Mouse (Mus musculus): ENCODE measurements around the gene Acaa1b. TPM values are rescaled to one million over a fixed set of nuclear protein-coding genes. Genes with fewer than 3 reads are reported as not detected.

Gene Acaa1b
- polyA plus RNA-seq, 1 experiment = 1.0 TPM

DNA sequence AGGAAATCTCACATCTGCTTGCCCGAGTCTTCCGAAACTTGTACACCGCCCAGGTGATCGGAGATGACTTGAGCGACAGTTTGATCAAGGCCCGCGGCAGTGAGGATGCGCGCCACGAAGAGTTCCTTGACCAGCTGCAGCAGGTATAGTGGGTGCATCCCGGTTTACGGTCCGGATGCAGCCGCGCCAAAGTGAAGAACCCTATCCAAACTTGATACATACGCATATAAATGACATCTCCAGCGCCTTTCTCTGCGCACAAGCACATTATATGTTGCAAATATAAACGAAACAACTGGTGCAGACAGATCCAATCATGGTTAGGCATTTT lies 54.1 kb downstream of the Acaa1b start:
- Histone ChIP-seq H3K27ac (ENCODE audit: control insufficient read depth, insufficient read depth, low read depth, low read length) (no peak overlapping the region; the same call in 1 of the 2 replicates), H3K27me3 (ENCODE audit: control insufficient read depth, insufficient read depth, low read length) (no peaks in the 10 kb centered on the region), H3K36me3 (ENCODE audit: control insufficient read depth, insufficient read depth, low read length) (no peaks in the 10 kb centered on the region; the same call in none of the 2 replicates), H3K4me3 (ENCODE audit: control insufficient read depth, low read depth, low read length) (peak overlapping the region; percentile 95), H3K4me1 (ENCODE audit: control insufficient read depth, insufficient read depth, low read length) (peaks cover 21% of the 10 kb centered on the region)
- TF ChIP-seq POLR2A (IDR thresholded peaks at IDR 0.05; ENCODE audit: control insufficient read depth, low read depth, low read length) (no peak), CTCF (IDR thresholded peaks at IDR 0.05; ENCODE audit: control insufficient read depth, insufficient read depth, insufficient replicate concordance, low read depth, low read length) (no peak)

DNA sequence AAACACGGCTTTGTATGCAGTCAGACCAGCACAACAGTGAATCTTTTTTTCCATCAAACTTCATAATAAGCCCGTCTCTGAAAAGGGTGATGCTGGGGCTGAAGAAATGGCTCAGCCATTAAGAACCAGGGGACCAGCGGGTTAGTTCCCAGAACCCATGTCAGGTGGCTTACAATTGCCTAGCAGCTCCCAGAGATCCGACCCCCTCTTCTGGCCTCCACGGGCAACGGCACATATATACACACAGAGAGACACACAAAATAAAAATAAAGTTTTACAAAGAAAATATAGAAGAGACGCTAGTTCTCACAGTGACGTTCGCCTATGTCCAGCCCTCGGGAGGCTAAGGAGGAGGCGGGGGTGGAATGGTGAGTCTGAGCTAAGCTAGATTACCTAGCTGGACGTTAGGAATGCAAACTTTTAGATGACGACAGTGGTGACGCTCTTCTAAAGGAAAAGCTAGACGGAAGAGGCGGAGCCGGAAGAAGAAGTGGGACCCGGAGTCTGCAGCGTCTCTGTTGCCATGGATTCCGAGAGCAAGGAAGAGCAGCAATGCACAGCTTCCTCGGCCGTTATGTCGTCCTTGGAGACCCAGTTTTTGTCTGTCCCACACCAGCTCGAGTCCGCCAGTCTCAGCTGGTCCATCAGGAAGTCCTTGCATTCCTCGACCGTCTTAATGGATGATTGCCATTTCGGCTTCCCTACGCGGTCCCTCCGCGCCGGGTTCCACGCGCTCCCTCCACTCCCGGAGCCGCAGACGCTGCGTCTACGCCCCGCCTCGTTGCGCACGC lies 54.7 kb downstream of the Acaa1b start, which contains the start of gene Dlec1:
TSS of gene Dlec1 (plus strand) at position 487 of the 791 bp plus-strand sequence.
- Histone ChIP-seq H3K27me3 (ENCODE audit: control insufficient read depth, insufficient read depth, low read length) (no peaks in the 10 kb centered on the region), H3K27ac (ENCODE audit: control insufficient read depth, insufficient read depth, low read depth, low read length) (peak within 1 kb of the TSS; percentile 40), H3K4me1 (ENCODE audit: control insufficient read depth, insufficient read depth, low read length) (peaks cover 21% of the 10 kb centered on the region), H3K36me3 (ENCODE audit: control insufficient read depth, insufficient read depth, low read length) (no peaks in the 10 kb centered on the region; the same call in none of the 2 replicates), H3K4me3 (ENCODE audit: control insufficient read depth, low read depth, low read length) (peak within 1 kb of the TSS; percentile 95)
- TF ChIP-seq POLR2A (IDR thresholded peaks at IDR 0.05; ENCODE audit: control insufficient read depth, low read depth, low read length) (peak; percentile 74; the same call in 1 of the 2 replicates), CTCF (IDR thresholded peaks at IDR 0.05; ENCODE audit: control insufficient read depth, insufficient read depth, insufficient replicate concordance, low read depth, low read length) (no peak)

DNA sequence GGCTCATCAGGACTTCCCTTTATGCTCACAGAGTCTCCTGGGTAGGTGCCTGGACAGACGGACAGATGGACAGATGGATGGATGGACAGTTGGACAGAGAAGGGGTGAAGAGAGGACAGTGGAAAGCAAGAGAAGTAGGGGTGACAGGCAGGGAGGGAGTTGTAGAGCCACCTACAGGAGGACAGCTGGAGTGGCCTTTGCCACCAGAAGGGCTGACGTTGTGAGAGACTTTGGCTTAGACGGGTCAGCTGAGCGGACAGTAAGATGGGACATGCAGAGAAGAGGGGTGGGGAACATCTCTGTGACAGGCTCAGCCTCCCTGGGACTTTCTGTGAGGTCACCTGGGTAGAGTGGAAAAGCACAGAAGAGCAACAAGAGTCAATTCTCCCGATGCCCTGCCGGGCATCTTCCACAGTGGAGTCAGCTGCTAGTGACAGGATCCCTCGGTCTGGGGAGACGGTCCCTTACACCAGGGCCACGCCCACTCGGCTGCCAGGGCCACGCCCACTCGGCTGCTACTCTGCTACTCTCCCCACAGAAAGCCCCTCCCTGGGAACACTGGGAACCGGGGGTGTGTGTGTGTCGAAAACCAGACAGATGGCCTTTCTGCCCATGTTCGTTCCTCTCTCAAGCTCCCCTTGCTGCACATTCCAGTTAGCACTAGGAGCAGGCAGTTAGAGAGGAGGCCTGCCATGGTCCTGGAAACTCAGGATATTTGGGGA lies 56.6 kb downstream of the Acaa1b start:
- peak overlapping the region; percentile 61 for H3K4me3 ChIP-seq (ENCODE audit: control insufficient read depth, low read depth, low read length)
- H3K27me3 ChIP-seq (ENCODE audit: control insufficient read depth, insufficient read depth, low read length) = no peaks in the 10 kb centered on the region
- peaks cover 21% of the 10 kb centered on the region for H3K4me1 ChIP-seq (ENCODE audit: control insufficient read depth, insufficient read depth, low read length)
- no peak for TF ChIP-seq CTCF (IDR thresholded peaks at IDR 0.05; ENCODE audit: control insufficient read depth, insufficient read depth, insufficient replicate concordance, low read depth, low read length)
- TF ChIP-seq POLR2A (IDR thresholded peaks at IDR 0.05; ENCODE audit: control insufficient read depth, low read depth, low read length) = no peak
- no peak overlapping the region for H3K27ac ChIP-seq (ENCODE audit: control insufficient read depth, insufficient read depth, low read depth, low read length)
- H3K36me3 ChIP-seq (ENCODE audit: control insufficient read depth, insufficient read depth, low read length) = no peaks in the 10 kb centered on the region; the same call in 1 of the 2 replicates

Other genes with a start within 250 kb of the Acaa1b start
- 7.8 and 8.1 TPM in 2 replicates for gene Ctdspl, start 230.6 kb downstream of the Acaa1b start, polyA plus RNA-seq (2012; rRNA removed)
- gene Vill, start 104.3 kb downstream of the Acaa1b start, polyA plus RNA-seq (2012; rRNA removed) = 8.7 and 11.4 TPM in 2 replicates
- gene Plcd1, start 63.6 kb downstream of the Acaa1b start, polyA plus RNA-seq (2012; rRNA removed) = 13.4 and 13.9 TPM in 2 replicates
- gene Dlec1, start 54.6 kb downstream of the Acaa1b start, polyA plus RNA-seq (2012; rRNA removed) = 24.9 and 26.2 TPM in 2 replicates
- gene Gm47289, start 2.1 kb upstream of the Acaa1b start, polyA plus RNA-seq (2012; rRNA removed) = not detected in 2 replicates
- gene Slc22a13, start 52.0 kb upstream of the Acaa1b start, polyA plus RNA-seq (2012; rRNA removed) = 0.07 TPM in 1 of 2 replicates, not detected in the other
- gene Oxsr1, start 165.3 kb upstream of the Acaa1b start, polyA plus RNA-seq (2012; rRNA removed) = 6.6 and 6.9 TPM in 2 replicates
- gene Acaa1a, start 182.6 kb upstream of the Acaa1b start, polyA plus RNA-seq (2012; rRNA removed) = 13.7 and 15.6 TPM in 2 replicates
- 13.0 and 14.8 TPM in 2 replicates for gene Myd88, start 184.3 kb upstream of the Acaa1b start, polyA plus RNA-seq (2012; rRNA removed)
- 6.5 and 6.9 TPM in 2 replicates for gene Xylb, start 200.3 kb upstream of the Acaa1b start, polyA plus RNA-seq (2012; rRNA removed)
- gene Slc22a14, start 208.5 kb upstream of the Acaa1b start, polyA plus RNA-seq (2012; rRNA removed) = 342 and 379 TPM in 2 replicates
- gene Acvr2b, start 245.0 kb upstream of the Acaa1b start, polyA plus RNA-seq (2012; rRNA removed) = 2.3 and 2.5 TPM in 2 replicates

Measured in testis, adult 2 months (tissue).